Mouse (Mus musculus) lung, postnatal 10 days (tissue): ENCODE measurements around the gene Sfxn3.
"Not testable (repeated sequence)": the region's sequence is repeated elsewhere in the genome, so short reads cannot be mapped to it uniquely, and the experiment has no call there.

Source experiments
- DNase-seq: peaks from one replicate; pipeline ENCODE4 v3.0.0; 2021

The Sfxn3 gene

GRCm38 (mm10) chr19:45020348-45020747 lies 27.0 kb upstream of the Sfxn3 start:
- peak; percentile 85 for DNase-seq

DNA sequence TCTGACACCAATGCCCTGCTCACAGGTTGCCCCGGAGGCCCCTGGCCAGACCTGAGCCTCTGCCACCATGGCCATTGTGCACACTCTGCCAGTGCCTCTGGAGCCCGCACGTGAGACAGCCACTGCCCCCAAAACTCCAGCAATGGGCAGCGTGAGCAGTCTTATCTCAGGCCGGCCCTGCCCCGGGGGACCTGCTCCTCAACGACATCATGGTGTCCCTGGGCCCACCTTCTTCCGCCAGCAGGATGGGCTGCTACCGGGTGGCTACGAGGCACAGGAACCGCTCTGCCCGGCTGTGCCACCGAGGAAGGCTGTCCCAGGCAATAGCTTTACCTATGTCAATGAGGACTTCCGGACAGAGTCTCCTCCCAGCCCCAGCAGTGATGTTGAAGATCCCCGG lies 25.9 kb upstream of the Sfxn3 start:
- DNase-seq: no peak

GRCm38 (mm10) chr19:45023993-45024392 lies 23.3 kb upstream of the Sfxn3 start:
- DNase-seq: no peak

GRCm38 (mm10) chr19:45024775-45025174 lies 22.5 kb upstream of the Sfxn3 start:
- no peak for DNase-seq

- no peak for DNase-seq
Observed at GRCm38 (mm10) chr19:45025937-45026568, 21.2 kb upstream of the Sfxn3 start.

- DNase-seq: no peak
Observed at GRCm38 (mm10) chr19:45026958-45027670, 20.2 kb upstream of the Sfxn3 start.

GRCm38 (mm10) chr19:45027848-45028247 lies 19.5 kb upstream of the Sfxn3 start:
- DNase-seq: no peak

- no peak for DNase-seq
Observed at GRCm38 (mm10) chr19:45028746-45029145, 18.6 kb upstream of the Sfxn3 start.

- DNase-seq: no peak
Observed at GRCm38 (mm10) chr19:45029571-45029970, 17.7 kb upstream of the Sfxn3 start.

GRCm38 (mm10) chr19:45030111-45030510 lies 17.2 kb upstream of the Sfxn3 start:
- DNase-seq: peak; percentile 84

DNA sequence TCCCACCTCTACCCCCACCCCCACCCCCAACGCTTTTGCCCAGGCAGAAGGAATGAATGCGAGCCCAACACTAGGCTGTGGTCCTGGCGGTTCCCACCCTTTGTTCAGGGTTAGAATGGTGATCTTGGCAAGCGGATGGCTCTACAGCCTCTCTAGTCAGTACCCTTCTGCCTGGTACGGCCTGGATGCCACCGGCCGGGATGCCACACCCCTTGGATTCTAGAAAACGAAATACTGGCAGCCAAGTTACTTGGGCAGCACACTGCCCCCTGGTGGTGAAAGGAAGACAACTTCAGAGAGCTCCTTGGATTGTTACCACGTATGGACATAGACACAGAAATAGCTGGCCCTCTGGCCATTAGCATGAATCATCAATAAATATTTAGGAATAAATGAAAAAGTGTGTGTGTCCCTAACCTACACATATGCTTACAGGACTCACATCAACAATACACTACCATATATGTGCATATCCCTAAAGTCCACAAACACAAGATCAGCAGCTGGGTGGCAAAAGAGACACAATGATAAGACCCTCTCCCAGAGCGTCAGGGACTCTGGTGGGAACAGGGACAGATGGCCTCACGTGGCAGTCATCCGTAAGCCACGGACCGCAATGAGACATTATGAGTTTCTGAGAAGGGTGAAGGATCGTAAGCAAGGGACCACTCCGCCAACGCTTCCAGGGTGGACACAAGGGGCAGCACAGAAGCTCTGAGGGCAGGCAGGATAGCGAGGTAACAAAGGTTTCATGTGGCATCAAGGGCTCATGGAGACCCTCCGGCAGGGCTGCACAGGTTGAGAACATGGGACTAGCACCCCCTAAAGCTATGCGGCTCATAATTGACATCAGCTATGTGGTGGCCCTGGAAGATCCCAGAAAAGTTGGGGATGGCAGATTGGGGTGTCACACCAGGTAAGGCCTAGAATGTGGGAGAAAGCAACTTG lies 16.3 kb upstream of the Sfxn3 start:
- DNase-seq: peak; percentile 93

GRCm38 (mm10) chr19:45031780-45032179 lies 15.5 kb upstream of the Sfxn3 start:
- peak; percentile 91 for DNase-seq

- peak; percentile 51 for DNase-seq
Observed at GRCm38 (mm10) chr19:45032570-45033332, 14.6 kb upstream of the Sfxn3 start.

DNA sequence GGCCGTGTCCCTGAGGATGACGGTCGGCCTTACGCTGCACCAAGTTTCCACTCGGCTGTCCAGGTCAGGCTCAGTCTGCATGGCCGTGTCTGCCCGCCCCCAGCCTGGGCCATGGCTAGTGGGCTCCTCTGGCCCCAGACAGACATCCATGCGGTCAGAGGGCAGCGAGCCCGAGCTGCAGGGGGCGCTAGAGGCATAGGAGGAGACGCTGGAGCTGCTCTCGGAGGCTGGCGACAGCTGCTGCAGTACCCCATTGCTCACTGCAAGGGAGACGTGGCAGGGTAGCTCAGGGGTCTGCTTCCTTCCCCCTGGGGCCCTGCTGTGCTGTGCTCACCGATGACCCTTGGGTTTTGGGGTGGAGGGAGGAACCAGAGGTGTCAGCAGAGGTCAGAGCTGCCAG lies 10.4 kb upstream of the Sfxn3 start:
- peak; percentile 81 for DNase-seq

- not testable (repeated sequence) for DNase-seq
Observed at GRCm38 (mm10) chr19:45038198-45038597, 9.1 kb upstream of the Sfxn3 start.

GRCm38 (mm10) chr19:45040214-45040613 lies 7.1 kb upstream of the Sfxn3 start:
- no peak for DNase-seq

DNA sequence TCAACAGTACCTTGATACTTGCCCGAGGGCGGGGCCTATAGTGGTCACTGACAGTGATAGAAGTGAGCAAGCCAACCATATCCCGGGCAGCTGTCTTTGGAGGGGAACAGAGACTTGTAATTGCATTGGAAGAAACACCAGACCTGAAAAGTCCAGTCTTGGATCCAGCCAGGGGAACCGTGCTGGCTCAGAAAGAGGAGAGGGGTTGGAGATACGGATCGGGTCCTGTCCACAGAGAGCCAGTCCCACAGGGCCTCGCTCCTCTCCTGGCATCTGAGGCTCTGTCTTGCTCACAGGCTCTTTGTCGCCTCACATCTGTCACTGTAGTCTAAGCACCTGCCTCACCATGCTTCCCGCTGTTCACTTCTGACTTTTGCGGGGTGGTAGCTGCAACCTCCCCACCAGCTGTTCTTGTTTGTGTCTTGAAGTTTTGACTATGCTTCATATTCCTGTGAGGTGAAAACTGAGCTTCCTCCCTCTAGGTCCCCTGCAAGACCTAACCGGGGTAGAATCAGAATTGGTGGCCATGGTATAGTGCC lies 2.8 kb upstream of the Sfxn3 start:
- DNase-seq: no peak

DNA sequence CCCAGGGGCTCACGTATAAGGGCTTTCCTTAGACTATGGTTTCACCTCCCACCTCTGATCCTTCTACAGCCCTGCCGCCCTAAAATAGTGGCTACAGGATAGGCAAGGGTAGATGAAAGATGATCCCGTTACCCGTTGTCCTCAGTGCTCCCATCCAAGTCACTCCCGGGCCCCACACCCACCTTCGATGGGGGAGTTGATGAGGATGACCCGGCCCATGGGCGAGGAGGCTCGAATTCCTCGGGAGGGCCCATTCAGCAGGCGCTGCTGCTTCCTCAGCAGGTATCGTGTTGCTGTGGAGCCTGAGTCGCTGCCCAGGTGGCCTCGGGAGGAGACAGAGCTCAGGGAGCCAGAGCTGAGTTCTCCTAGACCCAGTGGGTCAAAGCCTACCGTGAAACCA lies 2.1 kb upstream of the Sfxn3 start:
- no peak for DNase-seq

DNA sequence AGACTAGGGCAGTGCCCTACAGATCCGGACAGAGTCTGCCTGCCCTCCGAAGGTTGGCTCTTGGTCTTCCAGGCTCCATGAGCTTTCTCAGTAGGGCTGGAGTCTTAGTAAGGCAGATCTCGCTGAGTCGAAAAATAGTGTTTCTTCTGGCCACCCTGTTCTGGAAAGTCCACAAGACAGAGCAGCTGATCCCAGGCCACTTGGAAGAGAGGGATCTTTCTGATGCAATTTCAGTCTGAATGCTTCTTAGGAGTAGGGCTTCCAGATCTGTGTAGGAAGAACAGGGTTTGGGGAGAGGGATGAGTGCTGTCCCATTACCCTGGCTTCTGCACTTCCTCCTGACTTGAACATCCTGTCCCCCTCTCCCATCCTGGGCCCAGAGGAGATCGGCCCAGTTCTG lies 1.7 kb upstream of the Sfxn3 start, which contains the start of gene Pdzd7:
Gene Pdzd7, minus strand, starts transcription at position 67 of the 400 bp plus-strand sequence.
- no peak for DNase-seq

DNA sequence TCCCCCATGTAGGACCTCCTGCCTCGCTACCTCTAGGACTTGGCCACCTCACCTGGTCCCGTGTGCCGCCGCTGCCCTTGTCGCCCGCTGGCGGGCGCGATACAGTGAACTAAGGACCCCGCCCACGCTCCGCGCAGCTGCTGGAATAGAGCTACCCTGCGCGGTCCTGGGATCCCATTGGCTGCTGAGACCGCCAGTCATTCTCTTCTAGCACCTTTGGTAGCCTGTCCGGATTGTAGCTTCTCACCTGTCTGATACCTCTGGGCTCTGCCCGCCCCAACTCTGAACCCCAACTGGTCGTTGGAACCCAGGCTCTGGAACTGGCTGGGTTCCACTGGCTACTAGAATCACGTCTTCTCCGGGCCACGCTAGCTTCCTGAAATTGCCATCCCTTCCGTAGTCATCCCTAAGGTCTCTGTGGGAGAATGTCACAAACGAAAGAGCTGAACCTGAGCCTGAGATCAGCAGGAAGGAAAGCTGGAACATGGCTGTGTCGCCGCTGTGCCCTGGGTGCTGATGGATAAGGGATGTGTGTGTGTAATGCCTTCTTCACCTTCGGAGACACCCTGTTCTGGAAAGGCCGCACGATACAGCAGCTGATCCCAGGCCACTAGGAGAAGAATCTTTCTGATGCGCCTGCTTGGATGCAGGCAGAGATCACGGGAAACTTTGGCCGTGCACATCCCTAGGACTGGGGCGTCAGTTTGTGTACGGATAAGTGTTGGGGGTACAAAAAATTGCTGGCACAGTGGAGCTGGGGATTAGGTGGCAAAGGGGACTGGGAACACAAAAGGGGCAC lies 581 bp upstream of the Sfxn3 start:
- peak; percentile 92 for DNase-seq

GRCm38 (mm10) chr19:45047935-45048643 lies 786 bp downstream of the Sfxn3 start:
- peak; percentile 89 for DNase-seq
